Mouse (Mus musculus) ovary, postnatal 10 days (tissue): ENCODE results near the gene Lgals7.
"Not testable (repeated sequence)": the region's sequence is repeated elsewhere in the genome, so short reads cannot be mapped to it uniquely, and the experiment has no call there.

Source experiments
- DNase-seq: peaks from one replicate; pipeline ENCODE4 v3.0.0; 2022; ENCODE audit warnings: low spot score

Lgals7 gene

DNA sequence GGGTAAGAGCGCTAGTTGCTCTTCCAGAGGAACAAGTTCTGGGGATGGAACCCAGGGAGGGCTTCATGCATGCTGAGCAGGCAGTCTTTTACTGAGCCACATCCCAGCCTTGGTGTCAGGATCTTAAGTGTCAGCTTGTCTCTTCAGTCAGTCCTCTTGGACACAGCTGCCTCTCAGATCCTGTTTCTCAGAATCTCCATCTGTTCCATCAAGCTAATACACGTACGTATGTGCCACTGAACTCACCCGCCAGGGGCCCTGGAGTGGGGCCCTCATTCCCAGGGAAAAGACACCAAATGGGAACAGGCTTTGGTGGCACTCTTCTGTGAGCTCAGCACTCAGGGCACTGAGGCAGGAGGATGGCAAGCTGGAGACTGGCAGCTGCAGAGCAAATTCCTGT lies 14.2 kb downstream of the Lgals7 start:
- no peak for DNase-seq

DNA sequence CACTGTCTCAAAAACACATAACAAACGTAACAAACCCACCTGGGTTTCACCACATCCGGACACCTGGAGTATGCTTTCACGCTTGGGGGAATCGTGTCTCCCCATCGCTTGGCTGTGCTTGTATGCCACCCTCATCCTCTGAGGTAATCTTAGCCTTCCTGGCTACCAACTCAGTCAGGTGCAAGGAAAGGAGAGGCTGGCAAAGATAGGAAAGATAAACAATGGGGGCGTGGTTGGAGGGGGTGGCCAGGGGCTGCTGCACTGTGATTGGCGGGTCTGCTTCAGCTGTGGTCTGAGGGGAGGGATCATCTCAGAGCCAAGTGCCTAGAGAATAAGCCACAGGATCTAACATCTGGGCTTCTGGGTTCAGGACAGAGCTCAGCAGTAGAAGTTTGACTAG lies 16.0 kb downstream of the Lgals7 start:
- DNase-seq, result no peak

GRCm38 (mm10) chr7:28880554-28880953 lies 16.9 kb downstream of the Lgals7 start:
- DNase-seq, result no peak

- DNase-seq, result no peak
Measured at GRCm38 (mm10) chr7:28881199-28881598, 17.5 kb downstream of the Lgals7 start, which contains the start of gene Capn12. Gene Capn12 (plus strand): TSS chr7:28881422.

- DNase-seq, result no peak
Measured at GRCm38 (mm10) chr7:28883039-28883438, 19.4 kb downstream of the Lgals7 start.

DNA sequence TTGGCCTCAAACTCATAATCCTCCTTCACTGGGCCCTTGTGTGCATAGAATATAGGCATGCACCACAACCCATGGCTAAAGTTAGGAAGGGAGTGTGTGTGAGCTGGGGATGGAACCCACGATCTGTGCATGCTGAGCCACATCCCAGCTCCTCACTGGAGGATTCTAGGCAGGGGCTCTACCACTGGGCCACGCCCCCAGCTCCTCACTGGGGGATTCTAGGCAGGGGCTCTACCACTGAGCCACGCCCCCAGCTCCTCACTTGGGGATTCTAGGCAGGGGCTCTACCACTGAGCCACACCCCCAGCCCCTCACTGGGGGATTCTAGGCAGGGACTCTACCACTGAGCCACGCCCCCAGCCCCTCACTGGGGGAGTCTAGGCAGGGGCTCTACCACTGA lies 20.1 kb downstream of the Lgals7 start:
- DNase-seq, result not testable (repeated sequence)

DNA sequence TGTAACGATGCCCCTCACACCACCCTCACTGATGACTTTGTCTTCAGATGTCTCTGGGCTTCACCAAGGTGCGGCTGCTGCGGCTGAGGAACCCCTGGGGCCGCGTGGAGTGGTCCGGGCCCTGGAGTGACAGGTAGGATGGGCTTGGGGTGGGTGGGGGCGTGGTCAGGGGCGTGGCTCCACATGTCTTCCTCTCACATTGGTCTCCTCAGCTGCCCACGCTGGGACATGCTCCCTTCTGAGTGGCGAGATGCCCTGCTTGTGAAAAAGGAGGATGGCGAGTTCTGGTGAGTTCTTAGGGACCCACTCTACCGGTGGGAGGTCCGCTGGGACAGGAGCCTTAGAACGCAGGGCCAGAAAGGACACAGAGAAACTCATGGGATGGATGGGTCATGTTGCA lies 22.8 kb downstream of the Lgals7 start:
- DNase-seq, result no peak

GRCm38 (mm10) chr7:28888701-28889161 lies 25.1 kb downstream of the Lgals7 start:
- DNase-seq, result no peak

GRCm38 (mm10) chr7:28892601-28893000 lies 28.9 kb downstream of the Lgals7 start:
- no peak for DNase-seq

DNA sequence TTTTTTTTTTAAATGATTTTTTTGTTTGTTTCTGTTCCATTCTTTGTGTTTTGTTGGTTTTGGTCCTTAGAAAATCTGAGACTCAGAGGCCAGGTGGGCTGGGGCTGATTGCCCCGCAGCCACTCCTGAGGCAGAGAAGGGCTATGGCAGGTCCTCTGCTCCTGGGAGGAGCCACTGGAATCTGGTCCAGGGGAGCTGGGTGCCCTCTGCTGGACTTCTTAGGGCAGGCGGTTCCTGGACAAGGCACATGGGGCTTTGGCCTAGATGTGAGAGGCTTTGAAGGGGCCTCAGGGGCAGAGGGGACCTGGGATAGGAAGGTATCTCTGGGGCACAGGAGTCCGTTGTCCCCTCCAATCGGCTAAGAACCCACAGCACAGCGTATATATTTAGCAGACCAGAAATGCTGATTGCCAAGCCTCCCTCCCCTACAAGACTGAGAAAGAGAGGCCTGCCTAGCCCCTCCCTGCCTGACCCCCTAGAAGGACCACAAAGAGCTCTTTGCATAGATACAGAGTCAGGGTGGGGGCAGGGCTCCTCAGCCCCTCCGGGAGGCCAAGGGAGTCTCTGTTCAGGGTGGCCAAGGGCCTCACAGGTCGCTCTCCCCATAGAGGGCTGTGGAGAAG lies 30.1 kb downstream of the Lgals7 start:
- no peak for DNase-seq

- DNase-seq, result no peak
Measured at GRCm38 (mm10) chr7:28894942-28895341, 31.3 kb downstream of the Lgals7 start.

DNA sequence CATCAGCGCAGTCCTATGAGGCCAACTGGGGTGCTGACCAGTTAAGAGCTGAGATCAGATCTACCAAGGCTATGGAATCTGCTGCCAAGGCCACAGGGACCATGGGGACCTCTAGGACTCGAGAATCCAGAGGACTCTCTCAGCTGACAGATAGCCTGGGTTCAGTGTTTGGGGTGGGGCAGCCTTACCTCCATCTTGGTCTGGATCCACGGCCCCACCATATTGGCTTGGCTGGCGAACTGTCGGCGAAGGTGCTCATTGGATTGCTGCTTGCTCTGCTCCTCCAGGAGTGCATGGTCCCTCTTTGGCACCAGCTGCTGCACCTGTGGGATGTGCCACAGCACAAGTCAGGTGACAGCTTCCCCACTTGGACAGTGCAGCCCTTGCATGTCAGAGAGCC lies 34.0 kb downstream of the Lgals7 start:
- DNase-seq, result no peak

DNA sequence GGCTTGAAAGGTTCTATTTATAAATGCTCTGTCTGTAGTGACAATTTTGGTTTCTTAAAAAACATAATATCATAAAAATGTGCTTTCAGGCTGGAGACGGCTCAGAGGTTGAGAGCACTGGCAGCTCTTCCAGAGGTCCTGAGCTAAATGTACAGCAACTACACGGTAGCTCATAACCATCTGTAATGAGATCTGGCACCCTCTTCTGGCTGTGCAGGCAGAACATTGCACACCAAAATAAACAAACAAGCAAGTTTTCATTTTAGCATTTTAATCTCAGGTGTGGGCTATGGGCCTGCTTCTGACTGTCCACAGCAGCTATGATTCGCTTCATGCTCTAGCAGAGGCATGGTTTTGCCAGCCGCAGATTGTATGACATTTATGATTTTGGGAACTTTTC lies 36.3 kb downstream of the Lgals7 start:
- DNase-seq, result no peak

- no peak for DNase-seq
Measured at GRCm38 (mm10) chr7:28901311-28902125, 37.9 kb downstream of the Lgals7 start.

- DNase-seq, result no peak
Measured at GRCm38 (mm10) chr7:28902180-28902579, 38.5 kb downstream of the Lgals7 start.

- DNase-seq, result no peak
Measured at GRCm38 (mm10) chr7:28902809-28903208, 39.2 kb downstream of the Lgals7 start.

DNA sequence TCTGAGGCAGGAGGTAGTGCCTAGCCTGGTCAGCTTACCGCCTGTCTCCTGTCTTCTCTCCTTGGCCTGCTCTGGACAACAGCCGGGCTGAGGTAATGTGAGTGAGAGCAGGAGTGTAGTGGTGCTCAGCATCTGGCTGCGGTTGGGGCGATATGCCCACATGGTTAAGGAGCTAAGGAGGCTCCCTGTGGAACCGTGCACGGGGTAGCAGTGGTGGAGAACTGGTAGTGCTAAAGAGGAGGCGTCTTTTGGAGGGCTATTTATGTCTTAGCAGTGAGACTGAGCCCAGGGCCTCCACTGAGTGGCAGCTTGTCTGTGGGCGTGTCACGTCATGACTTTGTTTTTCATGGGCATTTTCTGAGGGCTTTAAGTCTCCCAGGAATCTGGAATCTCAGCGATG lies 40.1 kb downstream of the Lgals7 start:
- DNase-seq, result no peak

- DNase-seq, result no peak
Measured at GRCm38 (mm10) chr7:28907195-28907594, 43.5 kb downstream of the Lgals7 start.

DNA sequence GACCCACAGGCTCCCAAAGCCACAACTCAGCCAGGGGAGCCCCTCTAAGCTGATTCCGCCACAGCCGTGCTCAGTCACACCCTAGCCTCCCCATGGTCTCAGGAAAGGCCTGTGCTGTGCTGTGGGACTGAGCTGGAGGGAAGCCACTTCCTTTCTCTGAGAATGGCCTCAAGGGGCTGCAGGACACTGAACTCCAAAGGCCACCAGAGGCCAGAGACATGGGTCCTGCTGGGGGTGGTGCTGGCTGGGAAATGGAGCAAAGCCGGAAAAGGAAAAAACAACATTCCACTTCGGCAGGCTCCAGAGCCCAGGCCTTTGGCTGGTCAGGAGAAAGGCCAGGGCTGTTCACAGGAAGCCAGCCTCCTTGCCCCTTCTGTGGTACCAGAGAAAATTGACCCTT lies 48.0 kb downstream of the Lgals7 start:
- DNase-seq, result no peak

DNA sequence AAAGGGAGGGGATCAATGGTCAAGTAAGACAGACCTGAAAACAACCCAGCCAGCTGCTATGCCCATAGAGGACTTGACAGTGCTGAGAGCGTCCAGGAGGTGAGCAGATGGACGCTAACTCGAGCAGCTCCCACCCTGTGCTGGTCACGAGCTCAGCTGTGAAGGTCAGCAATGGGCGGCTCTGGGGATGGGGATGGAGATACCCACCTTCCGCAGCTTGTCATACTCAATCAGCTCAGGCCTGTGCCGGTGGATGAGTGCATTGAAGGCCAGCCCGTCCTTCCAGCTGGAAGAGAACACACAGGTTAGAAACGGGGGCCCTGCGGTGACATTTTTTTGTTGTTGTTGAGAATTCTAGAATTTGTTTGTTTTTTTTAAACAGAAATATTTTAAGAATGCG lies 49.5 kb downstream of the Lgals7 start:
- no peak for DNase-seq
